Mouse (Mus musculus): ENCODE measurements around the gene Gzmm. TPM values are rescaled to one million over a fixed set of nuclear protein-coding genes. Genes with fewer than 3 reads are reported as not detected.

Gene Gzmm
- polyA plus RNA-seq, 1 experiment, result 0.94 TPM

DNA sequence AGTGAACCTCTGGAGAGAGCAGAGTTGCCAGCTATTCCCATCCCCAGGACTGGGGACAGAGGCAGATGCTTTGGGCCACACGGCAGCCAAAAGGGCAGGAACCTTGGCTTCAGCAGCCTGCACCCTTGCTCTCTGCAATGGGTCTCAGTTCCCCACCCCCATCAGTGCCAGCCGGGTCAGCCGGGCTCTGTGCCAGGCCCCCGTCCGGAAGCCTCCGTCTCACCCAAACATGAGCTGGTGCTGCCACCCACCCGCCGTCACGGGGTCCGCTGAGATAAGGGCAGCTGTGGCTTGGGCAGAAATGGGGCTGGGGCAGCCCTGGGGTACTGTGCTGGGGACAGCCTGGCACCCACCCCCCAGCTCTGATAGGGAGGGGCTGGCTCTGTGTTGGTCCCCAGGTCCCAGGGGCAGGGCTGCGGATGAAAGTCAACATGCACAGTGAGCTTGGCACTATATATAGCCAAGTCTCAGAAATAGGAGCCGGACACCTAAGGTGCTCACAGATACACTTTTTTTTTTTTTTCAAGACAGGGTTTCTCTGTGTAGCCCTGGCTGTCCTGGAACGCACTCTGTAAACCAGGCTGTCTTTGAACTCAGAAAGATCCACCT is 40.6 kb downstream of the Gzmm start:
- Histone ChIP-seq H3K4me1 (ENCODE audit: control insufficient read depth, insufficient read depth, low read length) (no peaks in the 10 kb centered on the region), H3K27me3 (replicated peaks; ENCODE audit: control insufficient read depth, insufficient read depth, low read length) (no peaks in the 10 kb centered on the region), H3K27ac (ENCODE audit: insufficient read depth, low read depth, low read length) (no peak overlapping the region), H3K36me3 (ENCODE audit: control insufficient read depth, insufficient read depth, low read length) (no peaks in the 10 kb centered on the region), H3K4me3 (ENCODE audit: insufficient read depth, low read depth, low read length) (no peak overlapping the region)
- DNase-seq, result no peak
- no peak for TF ChIP-seq CTCF (conservative IDR thresholded peaks at IDR 0.05; ENCODE audit: insufficient read depth, insufficient read length, low read depth, low read length)
- TF ChIP-seq POLR2A (IDR thresholded peaks at IDR 0.05; ENCODE audit: low read depth, low read length), result no peak
- WGBS, result 47% methylated on average over 13 of the region's 13 CpGs

DNA sequence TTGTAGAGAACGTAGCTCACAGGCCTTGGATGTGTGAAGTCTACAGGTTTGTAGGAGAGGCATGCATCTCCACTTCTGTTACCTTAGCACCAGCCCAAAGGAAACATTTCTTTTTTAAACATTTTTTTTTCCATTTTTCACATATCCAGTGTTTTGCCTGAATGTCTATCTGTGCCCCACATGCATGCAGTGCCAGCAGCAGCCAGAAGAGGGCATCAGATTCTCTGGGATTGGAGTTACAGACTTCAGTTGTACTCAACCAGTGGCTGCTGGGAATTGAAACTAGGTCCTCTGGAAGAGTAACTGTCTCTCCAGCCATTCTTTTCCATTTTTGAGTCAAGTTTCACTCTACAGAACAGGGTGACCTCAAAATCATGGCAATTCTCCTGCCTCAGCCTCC is 43.7 kb downstream of the Gzmm start:
- DNase-seq, result peak; percentile 38
- Histone ChIP-seq H3K27me3 (replicated peaks; ENCODE audit: control insufficient read depth, insufficient read depth, low read length) (no peaks in the 10 kb centered on the region), H3K27ac (ENCODE audit: insufficient read depth, low read depth, low read length) (no peak overlapping the region), H3K4me3 (ENCODE audit: insufficient read depth, low read depth, low read length) (no peak overlapping the region), H3K36me3 (ENCODE audit: control insufficient read depth, insufficient read depth, low read length) (0 out of 2 replicates have a peak, but pooled peaks cover under 1% of the 10 kb centered on the region), H3K4me1 (ENCODE audit: control insufficient read depth, insufficient read depth, low read length) (no peaks in the 10 kb centered on the region)
- whole genome bisulfite sequencing, result 93% methylated on average over 1 of the region's 1 CpGs
- no peak for TF ChIP-seq POLR2A (IDR thresholded peaks at IDR 0.05; ENCODE audit: low read depth, low read length)
- peak; percentile 61 for TF ChIP-seq CTCF (conservative IDR thresholded peaks at IDR 0.05; ENCODE audit: insufficient read depth, insufficient read length, low read depth, low read length)

DNA sequence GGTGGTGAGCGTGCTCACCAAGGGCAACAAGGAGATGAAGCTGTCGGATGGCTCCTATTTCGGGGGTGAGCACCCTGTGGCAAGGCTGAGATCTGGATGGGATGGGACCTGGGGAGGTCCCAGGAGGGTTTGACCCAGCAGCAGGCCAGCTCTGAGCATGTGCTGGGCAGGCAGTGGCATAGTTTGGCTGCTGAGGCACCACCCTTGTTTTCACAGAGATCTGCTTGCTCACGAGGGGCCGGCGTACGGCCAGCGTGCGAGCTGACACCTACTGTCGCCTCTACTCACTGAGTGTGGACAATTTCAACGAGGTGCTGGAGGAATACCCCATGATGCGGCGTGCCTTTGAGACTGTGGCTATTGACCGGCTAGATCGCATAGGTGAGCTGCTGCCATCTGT is 45.0 kb downstream of the Gzmm start:
- 0 out of 2 replicates have a peak, but pooled peaks cover 3% of the 10 kb centered on the region for H3K36me3 ChIP-seq (ENCODE audit: control insufficient read depth, insufficient read depth, low read length)
- DNase-seq, result no peak
- TF ChIP-seq POLR2A (IDR thresholded peaks at IDR 0.05; ENCODE audit: low read depth, low read length) (no peak), CTCF (conservative IDR thresholded peaks at IDR 0.05; ENCODE audit: insufficient read depth, insufficient read length, low read depth, low read length) (no peak)
- no peaks in the 10 kb centered on the region for H3K27me3 ChIP-seq (replicated peaks; ENCODE audit: control insufficient read depth, insufficient read depth, low read length)
- no peak overlapping the region for H3K4me3 ChIP-seq (ENCODE audit: insufficient read depth, low read depth, low read length)
- whole genome bisulfite sequencing, result 94% methylated on average over 15 of the region's 15 CpGs
- no peaks in the 10 kb centered on the region for H3K4me1 ChIP-seq (ENCODE audit: control insufficient read depth, insufficient read depth, low read length)
- H3K27ac ChIP-seq (ENCODE audit: insufficient read depth, low read depth, low read length), result no peak overlapping the region

DNA sequence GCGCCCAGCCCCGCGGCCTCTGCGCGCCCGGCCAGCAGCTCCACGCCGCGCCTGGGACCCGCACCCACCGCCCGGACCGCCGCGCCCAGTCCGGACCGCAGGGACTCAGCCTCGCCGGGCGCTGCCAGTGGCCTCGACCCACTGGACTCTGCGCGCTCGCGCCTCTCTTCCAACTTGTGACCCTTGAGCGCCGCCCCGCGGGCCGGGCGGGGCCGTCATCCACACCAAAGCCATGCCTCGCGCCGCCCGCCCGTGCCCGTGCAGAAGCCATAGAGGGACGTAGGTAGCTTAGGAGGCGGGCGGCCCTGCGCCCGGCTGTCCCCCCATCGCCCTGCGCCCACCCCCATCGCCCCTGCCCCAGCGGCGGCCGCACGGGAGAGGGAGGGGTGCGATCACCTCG is 46.5 kb downstream of the Gzmm start:
- Histone ChIP-seq H3K27me3 (replicated peaks; ENCODE audit: control insufficient read depth, insufficient read depth, low read length) (no peaks in the 10 kb centered on the region), H3K4me1 (ENCODE audit: control insufficient read depth, insufficient read depth, low read length) (no peaks in the 10 kb centered on the region), H3K4me3 (ENCODE audit: insufficient read depth, low read depth, low read length) (no peak overlapping the region), H3K27ac (ENCODE audit: insufficient read depth, low read depth, low read length) (no peak overlapping the region), H3K36me3 (ENCODE audit: control insufficient read depth, insufficient read depth, low read length) (peaks cover 4% of the 10 kb centered on the region; the same call in 1 of the 2 replicates)
- TF ChIP-seq POLR2A (IDR thresholded peaks at IDR 0.05; ENCODE audit: low read depth, low read length) (no peak), CTCF (conservative IDR thresholded peaks at IDR 0.05; ENCODE audit: insufficient read depth, insufficient read length, low read depth, low read length) (no peak)
- 60% methylated on average over 52 of the region's 52 CpGs for WGBS
- no peak for DNase-seq

DNA sequence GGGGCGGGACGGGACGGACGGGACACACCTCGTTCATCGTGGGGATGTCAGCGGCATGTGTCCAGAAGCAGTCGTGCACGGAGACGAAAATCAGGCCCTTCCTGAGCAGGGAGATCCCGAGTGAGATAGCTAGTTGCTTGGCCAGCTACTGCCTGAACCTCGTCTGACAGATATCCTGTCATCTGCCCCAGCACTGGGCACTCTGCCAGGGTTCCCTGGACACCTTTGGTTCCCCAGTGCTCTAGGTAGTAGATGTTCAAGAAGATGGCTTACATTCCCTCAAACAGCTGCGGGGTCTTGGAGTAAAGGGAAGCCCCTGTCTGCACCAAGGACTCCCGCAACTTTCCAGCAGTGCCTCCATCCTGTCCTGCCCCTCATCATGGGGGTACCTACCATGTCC is 47.9 kb downstream of the Gzmm start:
- Histone ChIP-seq H3K36me3 (ENCODE audit: control insufficient read depth, insufficient read depth, low read length) (peaks cover 6% of the 10 kb centered on the region; the same call in 1 of the 2 replicates), H3K27ac (ENCODE audit: insufficient read depth, low read depth, low read length) (no peak overlapping the region), H3K27me3 (replicated peaks; ENCODE audit: control insufficient read depth, insufficient read depth, low read length) (no peaks in the 10 kb centered on the region), H3K4me3 (ENCODE audit: insufficient read depth, low read depth, low read length) (no peak overlapping the region), H3K4me1 (ENCODE audit: control insufficient read depth, insufficient read depth, low read length) (no peaks in the 10 kb centered on the region)
- 65% methylated on average over 14 of the region's 14 CpGs for WGBS
- TF ChIP-seq POLR2A (IDR thresholded peaks at IDR 0.05; ENCODE audit: low read depth, low read length) (no peak), CTCF (conservative IDR thresholded peaks at IDR 0.05; ENCODE audit: insufficient read depth, insufficient read length, low read depth, low read length) (no peak)
- DNase-seq, result peak; percentile 34

DNA sequence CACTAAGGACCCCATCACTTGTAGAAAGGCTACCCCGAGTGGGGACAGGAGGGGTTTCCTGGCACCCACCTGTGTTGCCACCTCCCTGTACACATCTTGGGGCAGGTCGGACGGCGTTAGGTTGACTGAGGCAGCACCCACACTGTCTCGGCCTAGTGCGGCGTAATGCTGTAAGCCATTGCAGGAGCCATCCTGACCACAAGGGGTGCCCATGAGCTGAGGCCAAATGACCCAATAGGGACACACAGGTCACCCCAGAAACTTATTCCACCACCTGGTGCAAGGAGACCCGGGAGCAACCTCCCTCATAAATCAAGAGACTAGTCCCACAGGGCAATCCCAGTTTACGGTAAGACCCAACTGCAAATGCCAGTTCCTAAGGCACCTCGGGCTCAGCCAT is 49.4 kb downstream of the Gzmm start:
- no peak overlapping the region for H3K27ac ChIP-seq (ENCODE audit: insufficient read depth, low read depth, low read length)
- peaks cover 6% of the 10 kb centered on the region; the same call in 1 of the 2 replicates for H3K36me3 ChIP-seq (ENCODE audit: control insufficient read depth, insufficient read depth, low read length)
- no peak for TF ChIP-seq POLR2A (IDR thresholded peaks at IDR 0.05; ENCODE audit: low read depth, low read length)
- TF ChIP-seq CTCF (conservative IDR thresholded peaks at IDR 0.05; ENCODE audit: insufficient read depth, insufficient read length, low read depth, low read length), result peak; percentile 69
- H3K4me3 ChIP-seq (ENCODE audit: insufficient read depth, low read depth, low read length), result no peak overlapping the region
- no peaks in the 10 kb centered on the region for H3K27me3 ChIP-seq (replicated peaks; ENCODE audit: control insufficient read depth, insufficient read depth, low read length)
- no peak for DNase-seq
- WGBS, result 91% methylated on average over 10 of the region's 10 CpGs
- no peaks in the 10 kb centered on the region for H3K4me1 ChIP-seq (ENCODE audit: control insufficient read depth, insufficient read depth, low read length)

DNA sequence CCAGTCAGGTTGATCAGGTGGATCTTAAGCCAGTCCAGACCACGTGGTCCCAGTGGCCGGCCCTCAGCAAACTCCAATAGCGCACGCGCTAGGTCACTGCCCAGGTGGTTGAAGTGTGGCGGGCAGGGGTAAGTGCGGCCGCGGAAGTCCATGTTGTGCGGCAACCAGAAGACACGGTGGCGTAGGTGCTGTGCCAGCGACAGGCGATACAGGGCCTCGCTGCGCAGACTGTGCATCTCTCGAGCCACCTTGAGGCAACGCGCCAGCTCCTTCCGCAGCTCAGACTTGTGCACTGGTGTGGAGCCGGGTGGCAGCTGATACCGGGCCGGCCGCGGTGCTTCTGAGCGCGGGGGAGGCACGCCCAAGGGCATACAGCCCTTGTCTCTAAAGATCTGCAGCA is 50.4 kb downstream of the Gzmm start:
- no peak for TF ChIP-seq POLR2A (IDR thresholded peaks at IDR 0.05; ENCODE audit: low read depth, low read length)
- TF ChIP-seq CTCF (conservative IDR thresholded peaks at IDR 0.05; ENCODE audit: insufficient read depth, insufficient read length, low read depth, low read length), result no peak
- H3K4me1 ChIP-seq (ENCODE audit: control insufficient read depth, insufficient read depth, low read length), result no peaks in the 10 kb centered on the region
- no peak overlapping the region for H3K4me3 ChIP-seq (ENCODE audit: insufficient read depth, low read depth, low read length)
- H3K27ac ChIP-seq (ENCODE audit: insufficient read depth, low read depth, low read length), result no peak overlapping the region
- peaks cover 6% of the 10 kb centered on the region; the same call in 1 of the 2 replicates for H3K36me3 ChIP-seq (ENCODE audit: control insufficient read depth, insufficient read depth, low read length)
- WGBS, result 97% methylated on average over 28 of the region's 28 CpGs
- H3K27me3 ChIP-seq (replicated peaks; ENCODE audit: control insufficient read depth, insufficient read depth, low read length), result no peaks in the 10 kb centered on the region
- no peak for DNase-seq

Measured in kidney, adult 2 months (tissue).